Mouse (Mus musculus) erythroblast, embryonic 14.5 days (primary cell): Measurements from ENCODE around the gene Npnt.

ENCODE experiments used
- GATA1 ChIP-seq: IDR thresholded peaks from 2 replicates; pipeline ENCODE4 v1.6.1; 2012; ENCODE audit warnings: low read length, inconsistent platforms, mixed read lengths
- TAL1 ChIP-seq: IDR thresholded peaks from 3 replicates; pipeline ENCODE4 v1.6.1; 2012; ENCODE audit warnings: low read length, inconsistent platforms, mixed read lengths

GRCm38 (mm10) chr3:132897891-132898290, 52.2 kb downstream of the Npnt start:
- TF ChIP-seq GATA1 (no peak), TAL1 (no peak)
